Mouse (Mus musculus) liver, embryonic 12.5 days (tissue): ENCODE data around the gene Ulk4. TPM values are rescaled to one million over a fixed set of nuclear protein-coding genes. Genes with fewer than 3 reads are reported as not detected.
"Not testable (repeated sequence)": the region's sequence is repeated elsewhere in the genome, so short reads cannot be mapped to it uniquely, and the experiment has no call there.

ENCODE experiments used
- ATAC-seq: fragments of 200-750 bp; cut with Nextera tagmentation; 2 replicates; pipeline ENCODE4 v1.8.0; 2017; ENCODE audit warnings: moderate number of reproducible peaks, mild to moderate bottlenecking, moderate library complexity
- H3K27ac ChIP-seq: fragments of 300-500 bp; sonication (generic); 2 replicates; pipeline ENCODE4 v1.5.1; 2016; ENCODE audit warnings: mild to moderate bottlenecking
- H3K27me3 ChIP-seq: fragments of 300-500 bp; sonication (generic); replicated peaks from 2 replicates; pipeline ENCODE4 v1.6.1; 2016; ENCODE audit warnings: mild to moderate bottlenecking, moderate library complexity
- H3K36me3 ChIP-seq: fragments of 300-500 bp; sonication (generic); 2 replicates; pipeline ENCODE4 v1.6.1; 2016; ENCODE audit warnings: mild to moderate bottlenecking, moderate library complexity
- H3K4me1 ChIP-seq: fragments of 300-500 bp; sonication (generic); 2 replicates; pipeline ENCODE4 v1.6.1; 2016
- H3K4me2 ChIP-seq: fragments of 300-500 bp; sonication (generic); 2 replicates; pipeline ENCODE4 v1.6.1; 2016; ENCODE audit warnings: mild to moderate bottlenecking, moderate library complexity
- H3K4me3 ChIP-seq: fragments of 300-500 bp; sonication (generic); 2 replicates; pipeline ENCODE4 v1.5.1; 2016; ENCODE audit warnings: mild to moderate bottlenecking, moderate library complexity
- H3K9ac ChIP-seq: fragments of 300-500 bp; sonication (generic); 2 replicates; pipeline ENCODE4 v1.6.1; 2016; ENCODE audit warnings: mild to moderate bottlenecking, moderate library complexity
- H3K9me3 ChIP-seq: fragments of 300-500 bp; sonication (generic); replicated peaks from 2 replicates; pipeline ENCODE4 v1.6.1; 2016; ENCODE audit warnings: mild to moderate bottlenecking, moderate library complexity
- WGBS: fragments of 180-500 bp; shearing (Covaris S2); methylation state at CpG from one replicate; pipeline ENCODE4 v1.1.7; 2016; ENCODE audit not compliant: insufficient replicate concordance; 5-methylcytosine and 5-hydroxymethylcytosine counted together
- polyA plus RNA-seq: library from polyadenylated mRNA; unstranded; fragments of >200 nt; fragmentation: Nextera tagmentation; extraction: Ambion mirVana; gene quantifications from 2 replicates; pipeline ENCODE4 v1.2.1, GENCODE M21; 2016

The Ulk4 gene
- polyA plus RNA-seq, 1 experiment from 2014 or later = 52.6 TPM

GRCm38 (mm10) chr9:121241366-121241765, 35.6 kb downstream of the Ulk4 start:
- Histone ChIP-seq H3K4me2 (no peak overlapping the region), H3K27me3 (peaks cover 10% of the 10 kb centered on the region; the same call in 1 of the 2 replicates), H3K4me3 (no peak overlapping the region), H3K9me3 (no peaks in the 10 kb centered on the region), H3K4me1 (no peaks in the 10 kb centered on the region), H3K36me3 (no peaks in the 10 kb centered on the region), H3K27ac (no peak overlapping the region), H3K9ac (no peak overlapping the region)
- no peak; the same call in 1 of the 2 replicates for ATAC-seq
- WGBS = 64% methylated on average over 8 of the region's 8 CpGs

- not testable (repeated sequence) for H3K27ac ChIP-seq, H3K4me3 ChIP-seq, H3K4me2 ChIP-seq, H3K9ac ChIP-seq, H3K9me3 ChIP-seq, ATAC-seq, H3K4me1 ChIP-seq, H3K36me3 ChIP-seq
- peaks cover 10% of the 10 kb centered on the region; the same call in 1 of the 2 replicates for H3K27me3 ChIP-seq
- WGBS = 35% methylated on average over 5 of the region's 5 CpGs
Observed at GRCm38 (mm10) chr9:121240242-121240641, 36.8 kb downstream of the Ulk4 start.

GRCm38 (mm10) chr9:121239571-121239970, 37.4 kb downstream of the Ulk4 start:
- Histone ChIP-seq H3K4me2 (no peak overlapping the region), H3K27ac (no peak overlapping the region), H3K9me3 (no peaks in the 10 kb centered on the region), H3K4me3 (no peak overlapping the region), H3K4me1 (no peaks in the 10 kb centered on the region), H3K9ac (no peak overlapping the region), H3K27me3 (peaks cover 10% of the 10 kb centered on the region; the same call in 1 of the 2 replicates), H3K36me3 (no peaks in the 10 kb centered on the region)
- no peak for ATAC-seq
- 65% methylated on average over 6 of the region's 6 CpGs for WGBS

GRCm38 (mm10) chr9:121218636-121219035, 58.4 kb downstream of the Ulk4 start:
- ATAC-seq = no peak
- Histone ChIP-seq H3K27ac (no peak overlapping the region), H3K36me3 (no peaks in the 10 kb centered on the region), H3K27me3 (no peaks in the 10 kb centered on the region), H3K9me3 (0 out of 2 replicates have a peak, but pooled peaks cover 7% of the 10 kb centered on the region), H3K4me2 (no peak overlapping the region), H3K4me1 (no peaks in the 10 kb centered on the region), H3K9ac (no peak overlapping the region), H3K4me3 (no peak overlapping the region)
- 71% methylated on average over 11 of the region's 11 CpGs for WGBS

- no peak overlapping the region for H3K4me2 ChIP-seq
- ATAC-seq = no peak
- no peak overlapping the region for H3K4me3 ChIP-seq
- H3K4me1 ChIP-seq = no peaks in the 10 kb centered on the region
- no peaks in the 10 kb centered on the region for H3K27me3 ChIP-seq
- no peaks in the 10 kb centered on the region for H3K36me3 ChIP-seq
- H3K27ac ChIP-seq = no peak overlapping the region
- 65% methylated on average over 10 of the region's 10 CpGs for WGBS
- 0 out of 2 replicates have a peak, but pooled peaks cover 7% of the 10 kb centered on the region for H3K9me3 ChIP-seq
- no peak overlapping the region for H3K9ac ChIP-seq
Observed at GRCm38 (mm10) chr9:121218230-121218629, 58.8 kb downstream of the Ulk4 start.

- H3K4me2 ChIP-seq = no peak overlapping the region
Observed at GRCm38 (mm10) chr9:121217742-121218141, 59.3 kb downstream of the Ulk4 start.

GRCm38 (mm10) chr9:121216536-121217320, 60.3 kb downstream of the Ulk4 start:
- Histone ChIP-seq H3K36me3 (no peaks in the 10 kb centered on the region), H3K27me3 (no peaks in the 10 kb centered on the region), H3K9ac (no peak overlapping the region), H3K27ac (no peak overlapping the region), H3K4me1 (no peaks in the 10 kb centered on the region), H3K4me2 (no peak overlapping the region), H3K4me3 (no peak overlapping the region), H3K9me3 (0 out of 2 replicates have a peak, but pooled peaks cover 7% of the 10 kb centered on the region)
- 60% methylated on average over 20 of the region's 20 CpGs for WGBS
- ATAC-seq = no peak

More at GRCm38 (mm10) chr9:121217742-121218141, 59.3 kb downstream of the Ulk4 start:
- Histone ChIP-seq H3K9me3 (0 out of 2 replicates have a peak, but pooled peaks cover 7% of the 10 kb centered on the region), H3K9ac (no peak overlapping the region), H3K27ac (no peak overlapping the region), H3K27me3 (no peaks in the 10 kb centered on the region), H3K36me3 (no peaks in the 10 kb centered on the region), H3K4me1 (no peaks in the 10 kb centered on the region), H3K4me3 (no peak overlapping the region)
- 69% methylated on average over 10 of the region's 10 CpGs for WGBS
- ATAC-seq = no peak

GRCm38 (mm10) chr9:121215349-121216000, 61.5 kb downstream of the Ulk4 start:
- Histone ChIP-seq H3K4me1 (no peaks in the 10 kb centered on the region), H3K9ac (no peak overlapping the region), H3K4me2 (no peak overlapping the region), H3K27me3 (no peaks in the 10 kb centered on the region), H3K4me3 (no peak overlapping the region), H3K27ac (no peak overlapping the region), H3K36me3 (no peaks in the 10 kb centered on the region), H3K9me3 (0 out of 2 replicates have a peak, but pooled peaks cover 7% of the 10 kb centered on the region)
- WGBS = 27% methylated on average over 3 of the region's 3 CpGs
- 0 out of 2 replicates have a peak, but pooled peaks have one; percentile 30 for ATAC-seq

- no peaks in the 10 kb centered on the region for H3K36me3 ChIP-seq
- H3K27ac ChIP-seq = no peak overlapping the region
- no peaks in the 10 kb centered on the region for H3K4me1 ChIP-seq
- 0 out of 2 replicates have a peak, but pooled peaks cover 10% of the 10 kb centered on the region for H3K9me3 ChIP-seq
- H3K9ac ChIP-seq = no peak overlapping the region
- H3K4me2 ChIP-seq = no peak overlapping the region
- H3K27me3 ChIP-seq = no peaks in the 10 kb centered on the region
- ATAC-seq = no peak
- H3K4me3 ChIP-seq = no peak overlapping the region
- WGBS = 39% methylated on average over 3 of the region's 3 CpGs
Observed at GRCm38 (mm10) chr9:121212322-121212721, 64.7 kb downstream of the Ulk4 start.

GRCm38 (mm10) chr9:121205046-121205445, 72.0 kb downstream of the Ulk4 start:
- WGBS = 78% methylated on average over 7 of the region's 7 CpGs
- no peak for ATAC-seq
- H3K4me1 ChIP-seq = no peaks in the 10 kb centered on the region

GRCm38 (mm10) chr9:121204149-121204800, 72.7 kb downstream of the Ulk4 start:
- no peak overlapping the region for H3K9ac ChIP-seq
- no peaks in the 10 kb centered on the region for H3K36me3 ChIP-seq
- no peak overlapping the region for H3K4me2 ChIP-seq
- H3K27ac ChIP-seq = no peak overlapping the region
- no peaks in the 10 kb centered on the region for H3K27me3 ChIP-seq
- ATAC-seq = no peak
- H3K4me1 ChIP-seq = no peaks in the 10 kb centered on the region
- WGBS = 69% methylated on average over 14 of the region's 14 CpGs
- H3K4me3 ChIP-seq = no peak overlapping the region
- H3K9me3 ChIP-seq = no peaks in the 10 kb centered on the region

More at GRCm38 (mm10) chr9:121205046-121205445, 72.0 kb downstream of the Ulk4 start:
- Histone ChIP-seq H3K36me3 (no peaks in the 10 kb centered on the region), H3K9me3 (0 out of 2 replicates have a peak, but pooled peaks cover 3% of the 10 kb centered on the region), H3K27me3 (no peaks in the 10 kb centered on the region), H3K4me3 (no peak overlapping the region), H3K4me2 (no peak overlapping the region), H3K27ac (no peak overlapping the region), H3K9ac (no peak overlapping the region)

GRCm38 (mm10) chr9:121203686-121204085, 73.3 kb downstream of the Ulk4 start:
- 72% methylated on average over 1 of the region's 1 CpGs for WGBS
- Histone ChIP-seq H3K9me3 (no peaks in the 10 kb centered on the region), H3K4me3 (no peak overlapping the region), H3K4me2 (no peak overlapping the region), H3K36me3 (no peaks in the 10 kb centered on the region), H3K9ac (no peak overlapping the region), H3K27ac (no peak overlapping the region), H3K4me1 (no peaks in the 10 kb centered on the region), H3K27me3 (no peaks in the 10 kb centered on the region)
- no peak for ATAC-seq
